Mouse (Mus musculus) CH12.LX (cell line): Measurements from ENCODE around the gene Psma5. TPM values are rescaled to one million over a fixed set of nuclear protein-coding genes. Genes with fewer than 3 reads are reported as not detected.

Experiments
- DNase-seq: peaks from one replicate; pipeline ENCODE4 v3.0.0-alpha.2; 2013; ENCODE audit errors: extremely low read depth
- H3K27ac ChIP-seq: 2 replicates; pipeline ENCODE4 v1.5.1; 2012; ENCODE audit warnings: low read depth, mild to moderate bottlenecking, control low read depth, moderate library complexity; ENCODE audit not compliant: insufficient read depth
- H3K27me3 ChIP-seq: replicated peaks from 2 replicates; pipeline ENCODE3; 2012; ENCODE audit warnings: inconsistent platforms
- H3K36me3 ChIP-seq, 2 experiments: replicated peaks in 1 of 2; 2 replicates each; pipeline versions ENCODE3 to v1.6.1; 2012; ENCODE audit warnings: inconsistent platforms in 1 of 2, low read length in 1 of 2, mild to moderate bottlenecking in 1 of 2, mixed read lengths in 1 of 2, moderate library complexity in 1 of 2; ENCODE audit not compliant: control insufficient read depth in 1 of 2, insufficient read depth in 1 of 2
- H3K4me1 ChIP-seq, 2 experiments: 2 replicates each; pipeline ENCODE4 v1.6.1; 2012; ENCODE audit warnings: inconsistent platforms in 1 of 2, moderate library complexity in 1 of 2; ENCODE audit not compliant: insufficient read depth in 2 of 2, control insufficient read depth in 1 of 2
- H3K4me2 ChIP-seq: 2 replicates; pipeline ENCODE4 v1.6.1; 2012; ENCODE audit warnings: low read depth, mild to moderate bottlenecking, control low read depth; ENCODE audit not compliant: poor library complexity, insufficient read depth, severe bottlenecking
- H3K4me3 ChIP-seq, 3 experiments: fragments of 150-350 bp in 1 of 3; sonication (generic) in 1 of 3; replicated peaks in 1 of 3; 2 replicates each; pipeline versions ENCODE3 to v1.5.1; 2011 to 2012; ENCODE audit warnings: low read depth in 2 of 3, low read length in 2 of 3, mild to moderate bottlenecking in 2 of 3, moderate library complexity in 2 of 3, control low read depth in 1 of 3, improper control_type of control experiment in 1 of 3, inconsistent platforms in 1 of 3, mixed read lengths in 1 of 3; ENCODE audit not compliant: poor library complexity in 1 of 3
- H3K79me2 ChIP-seq: replicated peaks from 2 replicates; pipeline ENCODE4 v1.6.1; 2012; ENCODE audit warnings: mild to moderate bottlenecking, moderate library complexity; ENCODE audit not compliant: control insufficient read depth, poor library complexity, insufficient read depth, severe bottlenecking; ENCODE audit errors: extremely low read depth
- H3K9ac ChIP-seq: 2 replicates; pipeline ENCODE4 v1.6.1; 2012; ENCODE audit warnings: low read depth, mild to moderate bottlenecking, control low read depth, moderate library complexity; ENCODE audit not compliant: insufficient read depth
- H3K9me3 ChIP-seq: replicated peaks from 2 replicates; pipeline ENCODE3; 2012; ENCODE audit warnings: low read length, inconsistent platforms, mixed read lengths
- BHLHE40 ChIP-seq: IDR thresholded peaks from 2 replicates; pipeline ENCODE4 v1.6.1; 2011; ENCODE audit warnings: mild to moderate bottlenecking, low read depth, low read length, improper control_type of control experiment
- CHD2 ChIP-seq: IDR thresholded peaks from 2 replicates; pipeline ENCODE4 v1.6.1; 2011; ENCODE audit warnings: low read length, improper control_type of control experiment
- CTCF ChIP-seq, 2 experiments: IDR thresholded peaks in 1 of 2; conservative IDR thresholded peaks in 1 of 2; 2 replicates each; pipeline ENCODE4 v1.5.1; 2011 to 2012; ENCODE audit warnings: low read depth in 2 of 2, low read length in 2 of 2, improper control_type of control experiment in 1 of 2, inconsistent platforms in 1 of 2, mild to moderate bottlenecking in 1 of 2, moderate library complexity in 1 of 2
- ELF1 ChIP-seq: IDR thresholded peaks from 2 replicates; pipeline ENCODE4 v1.6.1; 2014; ENCODE audit warnings: low read depth, mild to moderate bottlenecking, inconsistent platforms, low read length, improper control_type of control experiment
- EP300 ChIP-seq: IDR thresholded peaks from 2 replicates; pipeline ENCODE4 v1.6.1; 2011; ENCODE audit warnings: low read length, improper control_type of control experiment
- ETS1 ChIP-seq: conservative IDR thresholded peaks from 2 replicates; pipeline ENCODE4 v1.6.1; 2012; ENCODE audit warnings: low read depth, mild to moderate bottlenecking, inconsistent platforms, low read length, improper control_type of control experiment, moderate library complexity
- GABPA ChIP-seq: IDR thresholded peaks from 2 replicates; pipeline ENCODE4 v1.6.1; 2012; ENCODE audit warnings: low read depth, low read length, improper control_type of control experiment, inconsistent platforms; ENCODE audit not compliant: insufficient replicate concordance
- HCFC1 ChIP-seq: IDR thresholded peaks from 2 replicates; pipeline ENCODE4 v1.6.1; 2012; ENCODE audit warnings: low read depth, mild to moderate bottlenecking, inconsistent platforms, low read length, improper control_type of control experiment
- IRF4 ChIP-seq: IDR thresholded peaks from 2 replicates; pipeline ENCODE4 v1.6.1; 2014; ENCODE audit warnings: low read depth, mild to moderate bottlenecking, inconsistent platforms, low read length, improper control_type of control experiment
- JUN ChIP-seq: IDR thresholded peaks from 2 replicates; pipeline ENCODE4 v1.6.1; 2011; ENCODE audit warnings: low read depth, mild to moderate bottlenecking, low read length, improper control_type of control experiment, moderate library complexity; ENCODE audit not compliant: insufficient read depth
- JUND ChIP-seq: conservative IDR thresholded peaks from 2 replicates; pipeline ENCODE4 v1.6.1; 2011; ENCODE audit warnings: low read depth, low read length, improper control_type of control experiment
- KAT2A ChIP-seq: IDR thresholded peaks from 2 replicates; pipeline ENCODE4 v1.6.1; 2012; ENCODE audit warnings: low read length, improper control_type of control experiment, inconsistent platforms; ENCODE audit not compliant: insufficient replicate concordance
- MAFK ChIP-seq: IDR thresholded peaks from 2 replicates; pipeline ENCODE4 v1.6.1; 2011; ENCODE audit warnings: low read length, improper control_type of control experiment; ENCODE audit not compliant: insufficient replicate concordance
- MAX ChIP-seq: IDR thresholded peaks from 2 replicates; pipeline ENCODE4 v1.6.1; 2011; ENCODE audit warnings: low read length, improper control_type of control experiment
- MXI1 ChIP-seq: IDR thresholded peaks from 2 replicates; pipeline ENCODE4 v1.6.1; 2011; ENCODE audit warnings: mild to moderate bottlenecking, low read depth, low read length, improper control_type of control experiment
- MYC ChIP-seq: IDR thresholded peaks from 2 replicates; pipeline ENCODE4 v1.6.1; 2011; ENCODE audit warnings: low read depth, mild to moderate bottlenecking, improper control_type of control experiment, low read length
- NELFE ChIP-seq: IDR thresholded peaks from 2 replicates; pipeline ENCODE4 v1.6.1; 2011; ENCODE audit warnings: low read depth, low read length, improper control_type of control experiment
- NRF1 ChIP-seq: IDR thresholded peaks from 2 replicates; pipeline ENCODE4 v1.6.1; 2014; ENCODE audit warnings: low read depth, mild to moderate bottlenecking, inconsistent platforms, low read length, improper control_type of control experiment, moderate library complexity
- PAX5 ChIP-seq: IDR thresholded peaks from 2 replicates; pipeline ENCODE4 v1.6.1; 2012; ENCODE audit warnings: low read length, inconsistent platforms, mixed read lengths
- POLR2A ChIP-seq: IDR thresholded peaks from 2 replicates; pipeline ENCODE4 v1.6.1; 2011; ENCODE audit warnings: low read depth, mild to moderate bottlenecking, improper control_type of control experiment, low read length
- POLR2AphosphoS2 ChIP-seq: IDR thresholded peaks from 2 replicates; pipeline ENCODE4 v1.6.1; 2011; ENCODE audit warnings: low read depth, low read length, improper control_type of control experiment
- RAD21 ChIP-seq: IDR thresholded peaks from 2 replicates; pipeline ENCODE4 v1.6.1; 2011; ENCODE audit warnings: low read depth, mild to moderate bottlenecking, low read length, improper control_type of control experiment, moderate library complexity
- RCOR1 ChIP-seq: conservative IDR thresholded peaks from 2 replicates; pipeline ENCODE4 v1.6.1; 2012; ENCODE audit warnings: low read depth, mild to moderate bottlenecking, inconsistent platforms, low read length, improper control_type of control experiment
- SIN3A ChIP-seq: IDR thresholded peaks from 2 replicates; pipeline ENCODE4 v1.6.1; 2012; ENCODE audit warnings: low read length, improper control_type of control experiment, inconsistent platforms
- TCF12 ChIP-seq: IDR thresholded peaks from 2 replicates; pipeline ENCODE4 v1.6.1; 2014; ENCODE audit warnings: low read depth, mild to moderate bottlenecking, inconsistent platforms, low read length, improper control_type of control experiment
- UBTF ChIP-seq: IDR thresholded peaks from 2 replicates; pipeline ENCODE4 v1.6.1; 2012; ENCODE audit warnings: low read depth, mild to moderate bottlenecking, inconsistent platforms, low read length, improper control_type of control experiment, moderate library complexity
- USF2 ChIP-seq: conservative IDR thresholded peaks from 2 replicates; pipeline ENCODE4 v1.6.1; 2011; ENCODE audit warnings: low read depth, low read length, improper control_type of control experiment
- ZMIZ1 ChIP-seq: IDR thresholded peaks from 2 replicates; pipeline ENCODE4 v1.6.1; 2012; ENCODE audit warnings: low read depth, mild to moderate bottlenecking, inconsistent platforms, low read length, improper control_type of control experiment
- ZNF384 ChIP-seq: IDR thresholded peaks from 2 replicates; pipeline ENCODE4 v1.6.1; 2012; ENCODE audit warnings: low read depth, low read length, improper control_type of control experiment, inconsistent platforms
- dilution Hi-C: fragments of 300-500 bp; cut with MboI; formaldehyde crosslinking; loops from 2 replicates; pipeline ENCODE4 v1.14.3; 2020; ENCODE audit warnings: low sequenced_read_pairs; ENCODE audit not compliant: extremely low pct_unique_long_range_greater_than_20kb, extremely low pct_ligation_motif_present
- in situ Hi-C: fragments of 300-500 bp; cut with MboI; formaldehyde crosslinking; loops from 3 replicates; pipeline ENCODE4 v1.14.3; 2019; ENCODE audit warnings: low sequenced_read_pairs, low pct_ligation_motif_present, low pct_unique_long_range_greater_than_20kb, mixed read lengths
- polyA plus RNA-seq: library from polyadenylated mRNA; unstranded; fragments of >175 nt; gene quantifications from 2 replicates; pipeline ENCODE4 v1.2.1, GENCODE M21; 2012; ENCODE audit warnings: low read depth; ENCODE audit not compliant: insufficient read length
- total RNA-seq, 2 experiments: library from RNA; depleted of rRNA; stranded (reverse); fragments of 300-350 nt in 1 of 2; fragments of >200 nt in 1 of 2; gene quantifications; 2 replicates each; pipeline ENCODE4 v1.2.3; 2012 to 2014

Psma5 gene
- total RNA-seq (2012; rRNA removed) (245 and 297 TPM in 2 replicates), total RNA-seq (2014; rRNA removed) (341 and 378 TPM in 2 replicates), polyA plus RNA-seq (251 and 264 TPM in 2 replicates)

- peak; percentile 99 for DNase-seq
- Histone ChIP-seq H3K4me1 (peaks cover 0 to 24% of the 10 kb centered on the region in 2 experiments; a peak in 2 of 4 replicates), H3K4me3 (peak within 1 kb of the TSS; percentile 78 to 94 (median 91)), H3K79me2 (peaks cover 40% of the 10 kb centered on the region), H3K36me3 (peaks cover 7 to 24% of the 10 kb centered on the region in 2 experiments), H3K27ac (peak within 1 kb of the TSS; percentile 44), H3K9me3 (no peaks in the 10 kb centered on the region), H3K27me3 (no peaks in the 10 kb centered on the region), H3K9ac (peak within 1 kb of the TSS; percentile 87), H3K4me2 (peak within 1 kb of the TSS; percentile 41; the same call in 1 of the 2 replicates)
- dilution Hi-C loops, result no loop called here
- peak; percentile 97 for TF ChIP-seq SIN3A
- peak; percentile 87 for TF ChIP-seq NRF1
- TF ChIP-seq TCF12, result peak; percentile 66
- 0 out of 2 replicates have a peak, but pooled peaks have one; percentile 35 for TF ChIP-seq GABPA
- TF ChIP-seq POLR2A, result peak; percentile 83
- no peak for TF ChIP-seq ZNF384
- TF ChIP-seq PAX5, result no peak
- peak; percentile 86; the same call in 1 of the 2 replicates for TF ChIP-seq MYC
- no peak for TF ChIP-seq JUND
- no peak for TF ChIP-seq RCOR1
- TF ChIP-seq MXI1, result peak; percentile 95
- TF ChIP-seq ETS1, result peak; percentile 60
- TF ChIP-seq MAX, result peak; percentile 95
- TF ChIP-seq UBTF, result peak; percentile 70; the same call in 1 of the 2 replicates
- no peak for TF ChIP-seq RAD21
- no peak for TF ChIP-seq USF2
- peak; percentile 85 for TF ChIP-seq BHLHE40
- peak; percentile 52 for TF ChIP-seq ZMIZ1
- TF ChIP-seq MAFK, result peak; percentile 17; the same call in 1 of the 2 replicates
- TF ChIP-seq CTCF (conservative IDR thresholded peaks at IDR 0.05 in 1 of 2, IDR thresholded peaks at IDR 0.05 in 1 of 2; ENCODE audit: low read depth in 2 of 2, low read length in 2 of 2), result no peak
- TF ChIP-seq HCFC1, result peak; percentile 86
- TF ChIP-seq JUN, result no peak
- TF ChIP-seq POLR2AphosphoS2, result no peak
- TF ChIP-seq NELFE, result peak; percentile 65; the same call in 1 of the 2 replicates
- TF ChIP-seq CHD2, result peak; percentile 94
- peak; percentile 49; the same call in 1 of the 2 replicates for TF ChIP-seq IRF4
- TF ChIP-seq EP300, result no peak
- peak; percentile 94 for TF ChIP-seq ELF1
- peak; percentile 79; the same call in 1 of the 2 replicates for TF ChIP-seq KAT2A
- in situ Hi-C loops, result loop anchor here (10.0 kb wide), 1 partner anchor 92 kb away; no protein-coding TSS in a partner anchor
Observed at GRCm38 (mm10) chr3:108256719-108257637, at the start of gene Psma5. Gene Psma5, plus strand, starts transcription at chr3:108256926.
